Mouse (Mus musculus): ENCODE results near the gene Ebf1.

- TF ChIP-seq TCF12 (IDR thresholded peaks at IDR 0.05; ENCODE audit: insufficient read depth, poor library complexity, severe bottlenecking) (no peak), POLR2AphosphoS2 (IDR thresholded peaks at IDR 0.05; ENCODE audit: insufficient read length, low read depth) (no peak), MAX (IDR thresholded peaks at IDR 0.05; ENCODE audit: low read depth) (no peak), USF1 (IDR thresholded peaks at IDR 0.05; ENCODE audit: low read depth) (no peak), POLR2A (IDR thresholded peaks at IDR 0.05; ENCODE audit: insufficient read length, low read depth) (no peak), CEBPB (IDR thresholded peaks at IDR 0.05; ENCODE audit: insufficient read depth, poor library complexity, severe bottlenecking) (no peak), REST (IDR thresholded peaks at IDR 0.05; ENCODE audit: insufficient read depth, insufficient read length) (no peak), E2F4 (IDR thresholded peaks at IDR 0.05; ENCODE audit: insufficient read depth) (no peak), MYOG (IDR thresholded peaks at IDR 0.05; ENCODE audit: control insufficient read depth in 1 of 3, insufficient read depth in 1 of 3, insufficient read length in 2 of 3, low read depth in 2 of 3) (no peak), TCF3 (IDR thresholded peaks at IDR 0.05; ENCODE audit: insufficient read length, low read depth) (no peak)
These were observed 91.2 kb downstream of the Ebf1 start for GRCm38 (mm10) chr11:44708290-44708685.

All from myocyte (in vitro differentiated cells).